Mouse (Mus musculus): ENCODE results near the gene Olfr1251.
"Not testable (repeated sequence)": the region's sequence is repeated elsewhere in the genome, so short reads cannot be mapped to it uniquely, and the experiment has no call there.

Gene Olfr1251

DNA sequence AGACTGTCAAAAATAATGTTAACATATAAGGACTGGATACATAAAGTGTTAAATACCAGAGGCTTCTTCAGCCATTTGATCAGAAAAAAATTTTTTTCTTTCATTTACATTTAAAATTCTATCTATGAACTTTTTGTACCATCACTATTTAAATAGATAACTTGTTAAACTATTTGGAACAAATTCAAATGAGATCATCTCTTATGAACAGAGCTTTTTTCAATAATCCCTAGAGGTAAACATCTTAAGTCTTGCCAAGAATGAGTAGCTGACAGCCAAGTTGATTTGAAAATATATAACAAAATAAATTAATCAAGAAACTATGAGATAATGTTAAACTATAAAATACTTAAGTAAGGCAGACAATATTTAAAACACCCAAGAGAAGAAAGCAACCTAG lies at the start of gene Olfr1251:
Gene Olfr1251 (minus strand): TSS at position 101 of the 400 bp plus-strand sequence.
- DNase-seq, result no peak

GRCm38 (mm10) chr2:89691980-89692379 lies 20.2 kb upstream of the Olfr1251 start:
- no peak for DNase-seq

GRCm38 (mm10) chr2:89661367-89661766 lies 10.4 kb downstream of the Olfr1251 start, which contains the start of gene Olfr1250:
TSS of gene Olfr1250 (minus strand) at chr2:89661467.
- DNase-seq, result no peak

GRCm38 (mm10) chr2:89634883-89635282 lies 36.9 kb downstream of the Olfr1251 start, which contains the start of gene Olfr1249:
TSS of gene Olfr1249 (minus strand) at chr2:89634983.
- no peak for DNase-seq

DNA sequence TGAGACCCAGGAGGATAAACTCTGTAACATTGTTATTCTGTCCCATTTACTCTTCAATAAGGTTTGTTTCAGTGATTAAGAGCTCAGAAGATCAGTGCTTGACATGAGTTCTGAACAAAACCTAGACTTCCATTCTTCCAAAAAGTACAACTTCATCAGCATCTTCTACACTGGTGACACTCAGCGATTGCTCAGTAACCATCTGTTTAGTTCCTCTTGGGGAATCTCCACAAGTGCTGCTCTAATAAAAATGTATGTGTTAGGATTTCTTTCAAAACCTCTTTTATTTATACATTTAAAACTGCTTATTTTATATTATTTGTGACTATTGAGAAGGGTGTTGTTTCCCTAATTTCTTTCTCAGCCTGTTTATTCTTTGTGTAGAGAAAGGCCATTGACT lies 53.6 kb downstream of the Olfr1251 start, which contains the start of gene Olfr1248:
Gene Olfr1248 (minus strand): TSS at position 101 of the 400 bp plus-strand sequence.
- DNase-seq, result not testable (repeated sequence)

Measured in lung, adult 18-20 months (tissue).